Mouse (Mus musculus) CH12.LX (cell line): ENCODE data around the gene Sgip1.

Experiments
- BHLHE40 ChIP-seq: IDR thresholded peaks from 2 replicates; pipeline ENCODE4 v1.6.1; 2011; ENCODE audit warnings: mild to moderate bottlenecking, low read depth, low read length, improper control_type of control experiment
- EP300 ChIP-seq: IDR thresholded peaks from 2 replicates; pipeline ENCODE4 v1.6.1; 2011; ENCODE audit warnings: low read length, improper control_type of control experiment
- RAD21 ChIP-seq: IDR thresholded peaks from 2 replicates; pipeline ENCODE4 v1.6.1; 2011; ENCODE audit warnings: low read depth, mild to moderate bottlenecking, low read length, improper control_type of control experiment, moderate library complexity
- ZC3H11A ChIP-seq: IDR thresholded peaks from 2 replicates; pipeline ENCODE4 v1.6.1; 2012; ENCODE audit warnings: low read depth, mild to moderate bottlenecking, inconsistent platforms, low read length, improper control_type of control experiment
- ZMIZ1 ChIP-seq: IDR thresholded peaks from 2 replicates; pipeline ENCODE4 v1.6.1; 2012; ENCODE audit warnings: low read depth, mild to moderate bottlenecking, inconsistent platforms, low read length, improper control_type of control experiment

- TF ChIP-seq BHLHE40: no peak
- TF ChIP-seq ZMIZ1: no peak
- no peak for TF ChIP-seq RAD21
- no peak for TF ChIP-seq ZC3H11A
- TF ChIP-seq EP300: no peak
Measured at GRCm38 (mm10) chr4:102900166-102900565, 159.1 kb downstream of the Sgip1 start.
